Mouse (Mus musculus): Measurements from ENCODE around the gene Edem2. TPM values are rescaled to one million over a fixed set of nuclear protein-coding genes. Genes with fewer than 3 reads are reported as not detected.

The Edem2 gene
- polyA plus RNA-seq, 1 experiment from 2014 or later: 39.9 TPM

Other genes starting within 250 kb of the Edem2 start
- 17.5 TPM in 2 replicates for gene Acss2, start 211.5 kb downstream of the Edem2 start, polyA plus RNA-seq (2014; fragmentation: Nextera tagmentation; extraction: Ambion mirVana)
- gene Ggt7, start 211.2 kb downstream of the Edem2 start, polyA plus RNA-seq (2014; fragmentation: Nextera tagmentation; extraction: Ambion mirVana): 18.8 and 25.6 TPM in 2 replicates
- gene Gss, start 136.7 kb downstream of the Edem2 start, polyA plus RNA-seq (2014; fragmentation: Nextera tagmentation; extraction: Ambion mirVana): 14.6 and 17.0 TPM in 2 replicates
- 0.08 and 0.35 TPM in 2 replicates for gene Myh7b, start 118.3 kb downstream of the Edem2 start, polyA plus RNA-seq (2014; fragmentation: Nextera tagmentation; extraction: Ambion mirVana)
- gene Trpc4ap, start 37.1 kb downstream of the Edem2 start, polyA plus RNA-seq (2014; fragmentation: Nextera tagmentation; extraction: Ambion mirVana): 153 and 181 TPM in 2 replicates
- not detected in 2 replicates for gene Gm17581, start 6.4 kb upstream of the Edem2 start, polyA plus RNA-seq (2014; fragmentation: Nextera tagmentation; extraction: Ambion mirVana)
- 2.2 and 4.3 TPM in 2 replicates for gene Procr, start 21.6 kb upstream of the Edem2 start, polyA plus RNA-seq (2014; fragmentation: Nextera tagmentation; extraction: Ambion mirVana)
- gene Mmp24, start 45.9 kb upstream of the Edem2 start, polyA plus RNA-seq (2014; fragmentation: Nextera tagmentation; extraction: Ambion mirVana): 11.7 and 13.1 TPM in 2 replicates
- gene BC029722, start 90.0 kb upstream of the Edem2 start, polyA plus RNA-seq (2014; fragmentation: Nextera tagmentation; extraction: Ambion mirVana): 21.9 and 24.0 TPM in 2 replicates
- 159 and 172 TPM in 2 replicates for gene Eif6, start 97.5 kb upstream of the Edem2 start, polyA plus RNA-seq (2014; fragmentation: Nextera tagmentation; extraction: Ambion mirVana)
- gene Fam83c, start 105.4 kb upstream of the Edem2 start, polyA plus RNA-seq (2014; fragmentation: Nextera tagmentation; extraction: Ambion mirVana): 0.13 and 0.23 TPM in 2 replicates
- 67.4 and 83.4 TPM in 2 replicates for gene Uqcc1, start 200.8 kb upstream of the Edem2 start, polyA plus RNA-seq (2014; fragmentation: Nextera tagmentation; extraction: Ambion mirVana)
- not detected in 2 replicates for gene Gm15557, start 211.3 kb upstream of the Edem2 start, polyA plus RNA-seq (2014; fragmentation: Nextera tagmentation; extraction: Ambion mirVana)
- 2.2 and 2.5 TPM in 2 replicates for gene Gdf5, start 215.9 kb upstream of the Edem2 start, polyA plus RNA-seq (2014; fragmentation: Nextera tagmentation; extraction: Ambion mirVana)
- 7.0 and 9.7 TPM in 2 replicates for gene Cep250, start 227.0 kb upstream of the Edem2 start, polyA plus RNA-seq (2014; fragmentation: Nextera tagmentation; extraction: Ambion mirVana)